Mouse (Mus musculus) thymus, adult 2 months (tissue): ENCODE data around the gene Cox17. TPM values are rescaled to one million over a fixed set of nuclear protein-coding genes. Genes with fewer than 3 reads are reported as not detected.

Source experiments
- DNase-seq: peaks from one replicate; pipeline ENCODE4 v3.0.0; 2021
- H3K27ac ChIP-seq: fragments of 200-500 bp; 2 replicates; pipeline ENCODE4 v1.5.1; 2012; ENCODE audit warnings: low read length, control low read depth; ENCODE audit not compliant: control insufficient read depth, insufficient read depth
- H3K27me3 ChIP-seq: fragments of 200-500 bp; 2 replicates; pipeline ENCODE4 v1.6.1; 2012; ENCODE audit warnings: mild to moderate bottlenecking, low read length, moderate library complexity, mixed read lengths; ENCODE audit not compliant: control insufficient read depth, insufficient read depth
- H3K36me3 ChIP-seq: fragments of 200-500 bp; 2 replicates; pipeline ENCODE4 v1.6.1; 2012; ENCODE audit warnings: mild to moderate bottlenecking, low read length, moderate library complexity; ENCODE audit not compliant: control insufficient read depth, insufficient read depth
- H3K4me1 ChIP-seq: fragments of 200-500 bp; replicated peaks from 2 replicates; pipeline ENCODE4 v1.6.1; 2012; ENCODE audit warnings: low read length; ENCODE audit not compliant: control insufficient read depth, insufficient read depth
- H3K4me3 ChIP-seq: fragments of 200-500 bp; 2 replicates; pipeline ENCODE4 v1.5.1; 2012; ENCODE audit warnings: mild to moderate bottlenecking, low read length, control low read depth, moderate library complexity; ENCODE audit not compliant: control insufficient read depth, insufficient read depth
- CTCF ChIP-seq: fragments of 200-500 bp; IDR thresholded peaks from 2 replicates; pipeline ENCODE4 v1.5.1; 2012; ENCODE audit warnings: mild to moderate bottlenecking, control low read depth, low read length, moderate library complexity, borderline replicate concordance; ENCODE audit not compliant: control insufficient read depth, poor library complexity, insufficient read depth; ENCODE audit errors: extremely low read depth
- POLR2A ChIP-seq: fragments of 200-500 bp; IDR thresholded peaks from 2 replicates; pipeline ENCODE4 v1.6.1; 2012; ENCODE audit warnings: mild to moderate bottlenecking, low read length, control low read depth, moderate library complexity; ENCODE audit not compliant: control insufficient read depth, poor library complexity, insufficient read depth; ENCODE audit errors: extremely low read depth
- WGBS: fragments of 180-500 bp; shearing (Covaris S2); methylation state at CpG from one replicate; pipeline ENCODE4 v1.1.7; 2018; 5-methylcytosine and 5-hydroxymethylcytosine counted together
- polyA plus RNA-seq: library from polyadenylated mRNA; depleted of rRNA; stranded (reverse); fragments of >200 nt; gene quantifications from 2 replicates; pipeline ENCODE4 v1.2.3, GENCODE M21; 2012

The Cox17 gene
- polyA plus RNA-seq, 1 experiment: 68.7 TPM

GRCm38 (mm10) chr16:38373941-38374340, 27.1 kb downstream of the Cox17 start:
- Histone ChIP-seq H3K4me1 (peaks cover 12% of the 10 kb centered on the region), H3K4me3 (no peak overlapping the region)
- 90% methylated on average over 16 of the region's 16 CpGs for WGBS

GRCm38 (mm10) chr16:38374379-38375140, 27.8 kb downstream of the Cox17 start:
- H3K27ac ChIP-seq: no peak overlapping the region
- H3K36me3 ChIP-seq: no peaks in the 10 kb centered on the region
- TF ChIP-seq CTCF: no peak
- TF ChIP-seq POLR2A: no peak
- WGBS: 65% methylated on average over 10 of the region's 10 CpGs
- H3K27me3 ChIP-seq: no peaks in the 10 kb centered on the region
- no peak for DNase-seq
- H3K4me1 ChIP-seq: peaks cover 12% of the 10 kb centered on the region
- H3K4me3 ChIP-seq: no peak overlapping the region

More at GRCm38 (mm10) chr16:38373941-38374340, 27.1 kb downstream of the Cox17 start:
- no peak for TF ChIP-seq CTCF
- no peak for TF ChIP-seq POLR2A
- Histone ChIP-seq H3K27me3 (no peaks in the 10 kb centered on the region), H3K27ac (no peak overlapping the region), H3K36me3 (no peaks in the 10 kb centered on the region)
- no peak for DNase-seq

- Histone ChIP-seq H3K27ac (no peak overlapping the region), H3K27me3 (no peaks in the 10 kb centered on the region), H3K4me3 (no peak overlapping the region), H3K36me3 (no peaks in the 10 kb centered on the region), H3K4me1 (peaks cover 9% of the 10 kb centered on the region)
- DNase-seq: no peak
- WGBS: 91% methylated on average over 7 of the region's 7 CpGs
- TF ChIP-seq POLR2A (no peak), CTCF (no peak)
These were observed 28.4 kb downstream of the Cox17 start for GRCm38 (mm10) chr16:38375182-38375581.

- WGBS: 19% methylated on average over 17 of the region's 17 CpGs
- Histone ChIP-seq H3K27ac (peak overlapping the region; percentile 6; the same call in 1 of the 2 replicates), H3K4me3 (peak overlapping the region; percentile 53), H3K4me1 (peaks cover 9% of the 10 kb centered on the region), H3K27me3 (no peaks in the 10 kb centered on the region), H3K36me3 (no peaks in the 10 kb centered on the region)
- peak; percentile 23 for DNase-seq
- no peak for TF ChIP-seq CTCF
- TF ChIP-seq POLR2A: no peak
These were observed 29.5 kb downstream of the Cox17 start for GRCm38 (mm10) chr16:38376163-38376840.

- WGBS: 28% methylated on average over 8 of the region's 8 CpGs
- H3K4me1 ChIP-seq: peaks cover 9% of the 10 kb centered on the region
- H3K36me3 ChIP-seq: no peaks in the 10 kb centered on the region
- peak overlapping the region; percentile 53 for H3K4me3 ChIP-seq
- no peaks in the 10 kb centered on the region for H3K27me3 ChIP-seq
- TF ChIP-seq CTCF: no peak
- TF ChIP-seq POLR2A: no peak
- peak overlapping the region; percentile 5; the same call in 1 of the 2 replicates for H3K27ac ChIP-seq
- DNase-seq: peak; percentile 23
These were observed 30.1 kb downstream of the Cox17 start for GRCm38 (mm10) chr16:38376841-38377249.

- Histone ChIP-seq H3K27me3 (no peaks in the 10 kb centered on the region), H3K36me3 (no peaks in the 10 kb centered on the region), H3K27ac (no peak overlapping the region), H3K4me3 (no peak overlapping the region), H3K4me1 (peaks cover 9% of the 10 kb centered on the region)
- no peak for TF ChIP-seq CTCF
- TF ChIP-seq POLR2A: no peak
- WGBS: 97% methylated on average over 6 of the region's 6 CpGs
- no peak for DNase-seq
These were observed 30.8 kb downstream of the Cox17 start for GRCm38 (mm10) chr16:38377546-38377945.

- WGBS: 87% methylated on average over 6 of the region's 6 CpGs
- H3K27me3 ChIP-seq: no peaks in the 10 kb centered on the region
- peaks cover 9% of the 10 kb centered on the region for H3K4me1 ChIP-seq
- H3K4me3 ChIP-seq: no peak overlapping the region
- DNase-seq: no peak
- H3K36me3 ChIP-seq: no peaks in the 10 kb centered on the region
- H3K27ac ChIP-seq: no peak overlapping the region
- TF ChIP-seq POLR2A (no peak), CTCF (no peak)
These were observed 31.8 kb downstream of the Cox17 start for GRCm38 (mm10) chr16:38378591-38378990.
